Mouse (Mus musculus): ENCODE data around the gene Ube2d2b. TPM values are rescaled to one million over a fixed set of nuclear protein-coding genes. Genes with fewer than 3 reads are reported as not detected.

The Ube2d2b gene
- 0.24 and 0.25 TPM in 2 replicates for polyA plus RNA-seq (2014; fragmentation: Nextera tagmentation; extraction: Ambion mirVana)

GRCm38 (mm10) chr5:107829998-107830560 lies at the start of gene Ube2d2b:
Gene Ube2d2b, plus strand, starts transcription at chr5:107830099.
- no peak for ATAC-seq (replicated peaks; ENCODE audit: insufficient number of reproducible peaks, low FRiP score, low TSS enrichment, low read depth)
- no peak within 1 kb of the TSS for H3K4me3 ChIP-seq (ENCODE audit: low read depth, low read length)
- DNase-seq (ENCODE audit: low spot score) = no peak
- H3K9me3 ChIP-seq (replicated peaks; ENCODE audit: control insufficient read depth, low read length) = no peaks in the 10 kb centered on the region
- no peak within 1 kb of the TSS for H3K27ac ChIP-seq (replicated peaks; ENCODE audit: low read depth, low read length)
- H3K9ac ChIP-seq (replicated peaks; ENCODE audit: low read length) = no peak within 1 kb of the TSS
- H3K27me3 ChIP-seq (ENCODE audit: control insufficient read depth, insufficient read depth, low read length) = no peaks in the 10 kb centered on the region
- H3K4me2 ChIP-seq (ENCODE audit: low read depth, low read length) = no peak within 1 kb of the TSS
- H3K4me1 ChIP-seq (ENCODE audit: control insufficient read depth, insufficient read depth, low read length) = no peaks in the 10 kb centered on the region
- 94% methylated on average over 22 of the region's 22 CpGs for WGBS
- H3K36me3 ChIP-seq (replicated peaks; ENCODE audit: control insufficient read depth, insufficient read depth, low read depth, low read length) = no peaks in the 10 kb centered on the region

GRCm38 (mm10) chr5:107782360-107782759 lies 47.5 kb upstream of the Ube2d2b start:
- DNase-seq (ENCODE audit: low spot score) (no peak), ATAC-seq (replicated peaks; ENCODE audit: insufficient number of reproducible peaks, low FRiP score, low TSS enrichment, low read depth) (no peak)
- H3K4me3 ChIP-seq (ENCODE audit: low read depth, low read length) = no peak overlapping the region
- no peak overlapping the region for H3K27ac ChIP-seq (replicated peaks; ENCODE audit: low read depth, low read length)
- H3K9ac ChIP-seq (replicated peaks; ENCODE audit: low read length) = no peak overlapping the region
- H3K36me3 ChIP-seq (replicated peaks; ENCODE audit: control insufficient read depth, insufficient read depth, low read depth, low read length) = no peaks in the 10 kb centered on the region
- H3K4me2 ChIP-seq (ENCODE audit: low read depth, low read length) = no peak overlapping the region
- 97% methylated on average over 1 of the region's 1 CpGs for WGBS
- H3K4me1 ChIP-seq (ENCODE audit: control insufficient read depth, insufficient read depth, low read length) = no peaks in the 10 kb centered on the region
- H3K9me3 ChIP-seq (replicated peaks; ENCODE audit: control insufficient read depth, low read length) = no peaks in the 10 kb centered on the region
- no peaks in the 10 kb centered on the region for H3K27me3 ChIP-seq (ENCODE audit: control insufficient read depth, insufficient read depth, low read length)

- Histone ChIP-seq H3K27me3 (ENCODE audit: control insufficient read depth, insufficient read depth, low read length) (no peaks in the 10 kb centered on the region), H3K4me2 (ENCODE audit: low read depth, low read length) (no peak overlapping the region), H3K9me3 (replicated peaks; ENCODE audit: control insufficient read depth, low read length) (no peaks in the 10 kb centered on the region), H3K9ac (replicated peaks; ENCODE audit: low read length) (no peak overlapping the region), H3K27ac (replicated peaks; ENCODE audit: low read depth, low read length) (no peak overlapping the region), H3K4me3 (ENCODE audit: low read depth, low read length) (no peak overlapping the region), H3K36me3 (replicated peaks; ENCODE audit: control insufficient read depth, insufficient read depth, low read depth, low read length) (no peaks in the 10 kb centered on the region), H3K4me1 (ENCODE audit: control insufficient read depth, insufficient read depth, low read length) (no peaks in the 10 kb centered on the region)
- WGBS = 80% methylated on average over 6 of the region's 7 CpGs
- ATAC-seq (replicated peaks; ENCODE audit: insufficient number of reproducible peaks, low FRiP score, low TSS enrichment, low read depth) = no peak
- DNase-seq (ENCODE audit: low spot score) = no peak
These were observed 42.0 kb upstream of the Ube2d2b start for GRCm38 (mm10) chr5:107787682-107788443.

DNA sequence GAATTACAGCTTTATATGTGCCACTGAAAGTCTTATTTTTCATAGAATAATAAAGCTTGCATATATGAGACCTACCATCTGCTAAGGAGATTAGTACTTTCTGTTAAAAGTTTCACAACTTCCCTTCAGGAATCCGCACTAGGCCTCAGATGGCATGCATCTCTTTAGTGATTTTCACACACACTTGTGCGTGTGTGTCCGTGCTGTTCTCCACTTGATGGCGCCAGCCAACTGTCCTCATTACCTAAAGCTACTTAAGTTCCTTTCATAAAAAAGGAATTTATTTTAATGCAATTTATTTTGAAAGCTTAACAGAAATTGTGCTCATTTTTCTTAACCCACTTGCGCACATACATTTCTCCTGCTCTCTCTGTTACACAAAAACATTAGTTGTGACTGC lies 40.4 kb upstream of the Ube2d2b start:
- Histone ChIP-seq H3K4me2 (ENCODE audit: low read depth, low read length) (no peak overlapping the region), H3K27me3 (ENCODE audit: control insufficient read depth, insufficient read depth, low read length) (no peaks in the 10 kb centered on the region), H3K36me3 (replicated peaks; ENCODE audit: control insufficient read depth, insufficient read depth, low read depth, low read length) (no peaks in the 10 kb centered on the region), H3K9ac (replicated peaks; ENCODE audit: low read length) (no peak overlapping the region), H3K9me3 (replicated peaks; ENCODE audit: control insufficient read depth, low read length) (no peaks in the 10 kb centered on the region), H3K4me3 (ENCODE audit: low read depth, low read length) (no peak overlapping the region), H3K4me1 (ENCODE audit: control insufficient read depth, insufficient read depth, low read length) (no peaks in the 10 kb centered on the region), H3K27ac (replicated peaks; ENCODE audit: low read depth, low read length) (no peak overlapping the region)
- peak; percentile 36 for DNase-seq (ENCODE audit: low spot score)
- WGBS = 82% methylated on average over 5 of the region's 5 CpGs
- no peak for ATAC-seq (replicated peaks; ENCODE audit: insufficient number of reproducible peaks, low FRiP score, low TSS enrichment, low read depth)

DNA sequence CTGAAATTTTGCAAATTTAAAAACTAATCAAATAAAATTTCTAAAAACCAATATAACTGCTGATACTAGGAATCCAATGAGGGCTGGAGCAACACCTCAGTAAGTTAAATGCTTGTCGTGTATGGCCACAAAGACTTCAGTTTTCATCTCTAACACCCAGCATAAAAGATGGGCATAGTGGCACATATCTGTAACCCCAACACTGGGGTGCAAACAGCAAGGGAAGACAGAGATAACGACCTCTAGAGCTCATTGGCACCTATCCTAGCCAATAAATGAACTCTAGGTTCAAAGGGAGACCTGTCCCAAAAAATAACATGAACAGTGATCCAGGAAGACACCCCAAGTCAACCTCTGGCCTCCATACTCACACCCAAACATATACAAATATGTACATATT lies 37.9 kb upstream of the Ube2d2b start:
- H3K4me2 ChIP-seq (ENCODE audit: low read depth, low read length) = no peak overlapping the region
- H3K27me3 ChIP-seq (ENCODE audit: control insufficient read depth, insufficient read depth, low read length) = no peaks in the 10 kb centered on the region
- no peaks in the 10 kb centered on the region; the same call in 1 of the 2 replicates for H3K36me3 ChIP-seq (replicated peaks; ENCODE audit: control insufficient read depth, insufficient read depth, low read depth, low read length)
- 91% methylated on average over 2 of the region's 2 CpGs for WGBS
- no peaks in the 10 kb centered on the region for H3K4me1 ChIP-seq (ENCODE audit: control insufficient read depth, insufficient read depth, low read length)
- H3K27ac ChIP-seq (replicated peaks; ENCODE audit: low read depth, low read length) = no peak overlapping the region
- H3K9ac ChIP-seq (replicated peaks; ENCODE audit: low read length) = no peak overlapping the region
- ATAC-seq (replicated peaks; ENCODE audit: insufficient number of reproducible peaks, low FRiP score, low TSS enrichment, low read depth) = no peak
- no peak overlapping the region for H3K4me3 ChIP-seq (ENCODE audit: low read depth, low read length)
- no peaks in the 10 kb centered on the region for H3K9me3 ChIP-seq (replicated peaks; ENCODE audit: control insufficient read depth, low read length)
- no peak for DNase-seq (ENCODE audit: low spot score)

GRCm38 (mm10) chr5:107792516-107792915 lies 37.4 kb upstream of the Ube2d2b start:
- Histone ChIP-seq H3K27ac (replicated peaks; ENCODE audit: low read depth, low read length) (no peak overlapping the region), H3K4me3 (ENCODE audit: low read depth, low read length) (no peak overlapping the region), H3K9me3 (replicated peaks; ENCODE audit: control insufficient read depth, low read length) (no peaks in the 10 kb centered on the region), H3K4me2 (ENCODE audit: low read depth, low read length) (no peak overlapping the region), H3K4me1 (ENCODE audit: control insufficient read depth, insufficient read depth, low read length) (no peaks in the 10 kb centered on the region), H3K36me3 (replicated peaks; ENCODE audit: control insufficient read depth, insufficient read depth, low read depth, low read length) (no peaks in the 10 kb centered on the region; the same call in 1 of the 2 replicates), H3K9ac (replicated peaks; ENCODE audit: low read length) (no peak overlapping the region), H3K27me3 (ENCODE audit: control insufficient read depth, insufficient read depth, low read length) (no peaks in the 10 kb centered on the region)
- no peak for DNase-seq (ENCODE audit: low spot score)
- WGBS = 91% methylated on average over 3 of the region's 3 CpGs
- no peak for ATAC-seq (replicated peaks; ENCODE audit: insufficient number of reproducible peaks, low FRiP score, low TSS enrichment, low read depth)

DNA sequence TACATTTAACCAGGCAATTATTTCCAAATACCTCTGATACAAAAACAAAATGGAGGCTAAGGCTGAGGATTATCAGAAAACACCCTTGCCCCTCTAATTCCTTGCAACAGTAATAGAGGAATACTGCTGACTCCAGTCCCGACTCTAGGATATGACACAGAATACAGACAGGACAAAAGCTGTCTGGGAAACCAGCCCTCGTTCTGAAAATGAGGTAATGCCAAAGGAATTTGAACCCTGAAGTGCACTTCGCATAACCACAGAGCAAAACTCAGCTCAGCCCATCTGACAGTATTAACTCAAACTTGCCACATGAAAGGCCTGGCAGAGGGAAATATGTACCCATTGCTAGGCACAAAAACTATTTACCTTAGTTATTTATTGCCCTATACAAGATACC lies 36.6 kb upstream of the Ube2d2b start:
- H3K9ac ChIP-seq (replicated peaks; ENCODE audit: low read length) = no peak overlapping the region
- H3K4me3 ChIP-seq (ENCODE audit: low read depth, low read length) = no peak overlapping the region
- DNase-seq (ENCODE audit: low spot score) (peak; percentile 27), ATAC-seq (replicated peaks; ENCODE audit: insufficient number of reproducible peaks, low FRiP score, low TSS enrichment, low read depth) (no peak)
- H3K4me1 ChIP-seq (ENCODE audit: control insufficient read depth, insufficient read depth, low read length) = no peaks in the 10 kb centered on the region
- no peak overlapping the region for H3K4me2 ChIP-seq (ENCODE audit: low read depth, low read length)
- 46% methylated on average over 3 of the region's 3 CpGs for WGBS
- no peaks in the 10 kb centered on the region for H3K9me3 ChIP-seq (replicated peaks; ENCODE audit: control insufficient read depth, low read length)
- no peaks in the 10 kb centered on the region; the same call in 1 of the 2 replicates for H3K36me3 ChIP-seq (replicated peaks; ENCODE audit: control insufficient read depth, insufficient read depth, low read depth, low read length)
- no peak overlapping the region for H3K27ac ChIP-seq (replicated peaks; ENCODE audit: low read depth, low read length)
- H3K27me3 ChIP-seq (ENCODE audit: control insufficient read depth, insufficient read depth, low read length) = no peaks in the 10 kb centered on the region

- no peaks in the 10 kb centered on the region for H3K4me1 ChIP-seq (ENCODE audit: control insufficient read depth, insufficient read depth, low read length)
- H3K4me3 ChIP-seq (ENCODE audit: low read depth, low read length) = no peak overlapping the region
- ATAC-seq (replicated peaks; ENCODE audit: insufficient number of reproducible peaks, low FRiP score, low TSS enrichment, low read depth) = no peak
- no peaks in the 10 kb centered on the region for H3K27me3 ChIP-seq (ENCODE audit: control insufficient read depth, insufficient read depth, low read length)
- no peaks in the 10 kb centered on the region for H3K9me3 ChIP-seq (replicated peaks; ENCODE audit: control insufficient read depth, low read length)
- peak; percentile 32 for DNase-seq (ENCODE audit: low spot score)
- 52% methylated on average over 2 of the region's 2 CpGs for WGBS
- no peaks in the 10 kb centered on the region; the same call in 1 of the 2 replicates for H3K36me3 ChIP-seq (replicated peaks; ENCODE audit: control insufficient read depth, insufficient read depth, low read depth, low read length)
- no peak overlapping the region for H3K9ac ChIP-seq (replicated peaks; ENCODE audit: low read length)
- no peak overlapping the region for H3K4me2 ChIP-seq (ENCODE audit: low read depth, low read length)
- H3K27ac ChIP-seq (replicated peaks; ENCODE audit: low read depth, low read length) = no peak overlapping the region
These were observed 36.0 kb upstream of the Ube2d2b start for GRCm38 (mm10) chr5:107793927-107794326.
